Mouse (Mus musculus) T-cell, adult 66 days (primary cell): ENCODE data around the gene Ccl5. TPM values are rescaled to one million over a fixed set of nuclear protein-coding genes. Genes with fewer than 3 reads are reported as not detected.

ENCODE experiments used
- total RNA-seq, 2 experiments: library from RNA; stranded (reverse); gene quantifications; 3 replicates in 1 of 2; 4 replicates in 1 of 2; pipeline ENCODE4 v1.2.4; 2023

Gene Ccl5
- 100 to 1,000 TPM; 176 to 217 TPM for total RNA-seq

DNA sequence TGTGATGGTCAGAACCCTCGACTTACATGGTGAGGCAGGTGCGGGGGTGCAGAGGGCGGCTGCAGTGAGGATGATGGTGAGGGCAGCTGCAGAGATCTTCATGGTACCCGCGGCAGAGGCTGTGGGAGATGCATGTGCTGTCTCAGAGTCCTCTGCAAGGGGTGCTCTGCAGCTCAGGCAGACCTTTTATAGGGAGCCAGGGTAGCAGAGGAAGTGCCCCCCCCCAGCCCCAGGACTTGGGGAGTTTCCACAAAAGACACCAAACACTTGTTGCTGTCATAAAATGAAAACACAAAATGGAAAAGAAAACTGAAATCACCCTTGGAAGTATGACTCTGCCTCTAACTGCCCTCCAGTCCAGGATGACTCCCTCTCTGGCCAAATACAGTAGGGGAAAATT lies at the start of gene Ccl5:
Ccl5 (minus strand) TSS at position 159 of the 400 bp plus-strand sequence.

GRCm38 (mm10) chr11:83578186-83578760 lies 48.0 kb upstream of the Ccl5 start, which contains the start of gene Ccl9:
TSS of gene Ccl9 (minus strand) at chr11:83578636.

DNA sequence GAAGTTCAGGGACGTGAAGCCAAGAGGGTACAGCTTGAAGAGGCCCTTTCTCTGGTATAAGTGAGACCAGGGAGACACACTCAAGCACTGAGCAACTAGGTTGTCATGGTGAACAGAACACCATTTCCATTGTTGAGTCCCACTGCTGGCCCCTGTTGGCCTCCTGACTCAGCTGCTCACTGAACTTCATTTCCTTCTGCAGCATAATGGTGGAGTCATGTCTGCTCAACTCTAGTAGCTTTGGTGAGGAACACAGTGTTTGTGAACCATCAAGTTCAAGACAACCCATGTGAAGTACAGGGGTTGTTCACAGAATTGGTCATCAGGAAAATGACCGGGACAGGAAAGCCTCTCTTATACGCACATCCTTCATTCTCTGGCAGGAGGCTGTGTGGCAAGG lies 8.2 kb downstream of the Ccl5 start, which contains the start of gene Heatr9:
Heatr9 (minus strand) TSS at position 101 of the 400 bp plus-strand sequence.

Other genes with a start within 250 kb of the Ccl5 start
- gene Slfn14, start 243.8 kb downstream of the Ccl5 start, total RNA-seq: not detected
- gene Ap2b1, start 231.5 kb downstream of the Ccl5 start, total RNA-seq: 100 to 1,000 TPM in 1 of 2 experiments, 10 to 100 TPM in 1; 88.9 to 101 TPM
- gene Pex12, start 227.9 kb downstream of the Ccl5 start, total RNA-seq: 10 to 100 TPM; 11.1 to 15.0 TPM
- gene Rasl10b, start 121.4 kb downstream of the Ccl5 start, total RNA-seq: 1 to 10 TPM; 1.0 to 1.6 TPM
- gene Gas2l2, start 101.1 kb downstream of the Ccl5 start, total RNA-seq: not detected
- gene 1700020L24Rik, start 92.8 kb downstream of the Ccl5 start, total RNA-seq: 1 to 10 TPM in 1 of 2 experiments, not detected in 1; 1.6 TPM
- not detected for gene Mmp28, start 67.4 kb downstream of the Ccl5 start, total RNA-seq
- 100 to 1,000 TPM; 143 to 160 TPM for gene Taf15, start 57.4 kb downstream of the Ccl5 start, total RNA-seq
- gene Heatr9, start 8.3 kb downstream of the Ccl5 start, total RNA-seq: 1 to 10 TPM; 1.6 to 2.4 TPM
- gene Ccl9, start 48.1 kb upstream of the Ccl5 start, total RNA-seq: under 1 TPM in 1 of 2 experiments, not detected in 1; 0.29 TPM
- gene Ccl6, start 62.6 kb upstream of the Ccl5 start, total RNA-seq: 1 to 10 TPM in 1 of 2 experiments, not detected in 1; 1.7 TPM
- gene Rpl9-ps1, start 115.1 kb upstream of the Ccl5 start, total RNA-seq: not detected
- gene Ccl3, start 118.8 kb upstream of the Ccl5 start, total RNA-seq: 1 to 10 TPM; 4.0 to 5.4 TPM
- 10 to 100 TPM in 1 of 2 experiments, 1 to 10 TPM in 1; 6.7 to 11.1 TPM for gene Ccl4, start 132.1 kb upstream of the Ccl5 start, total RNA-seq
- gene Wfdc17, start 173.5 kb upstream of the Ccl5 start, total RNA-seq: not detected
- not detected for gene Wfdc18, start 178.5 kb upstream of the Ccl5 start, total RNA-seq
- not detected for gene Wfdc21, start 216.4 kb upstream of the Ccl5 start, total RNA-seq
- 10 to 100 TPM; 41.7 to 42.6 TPM for gene Heatr6, start 223.2 kb upstream of the Ccl5 start, total RNA-seq